Mouse (Mus musculus) T-helper 17 cell (primary cell): ENCODE measurements at regions not wholly inside any gene's neighbourhood (a gene's known extent, or its start where the extent isn't known, plus 50 kb on each side); places are given as distances from the start of the nearest gene placed in this dataset.
"Not testable (repeated sequence)": the region's sequence is repeated elsewhere in the genome, so short reads cannot be mapped to it uniquely, and the experiment has no call there.

ENCODE experiments used
- in situ Hi-C, 2 experiments: fragments of 300-600 bp; cut with MboI, MseI; formaldehyde crosslinking; loops; 1 replicate in 1 of 2; 2 replicates in 1 of 2; pipeline ENCODE4 v1.15.1; 2025; ENCODE audit warnings: high pct_unique_total_duplicates in 2 of 2

- in situ Hi-C loops: no loop called here
Measured at GRCm38 (mm10) chr3:7079073-7079472, 458.8 kb upstream of the 1700008P02Rik start.

- in situ Hi-C loops: no loop called here
Measured at GRCm38 (mm10) chr3:7076850-7077249, 456.6 kb upstream of the 1700008P02Rik start.

- in situ Hi-C loops: no loop called here
Measured at GRCm38 (mm10) chr3:7074488-7074887, 454.2 kb upstream of the 1700008P02Rik start.

GRCm38 (mm10) chr3:7041372-7042057, 421.3 kb upstream of the 1700008P02Rik start:
- in situ Hi-C loops: no loop called here

GRCm38 (mm10) chr3:7035833-7036232, 415.6 kb upstream of the 1700008P02Rik start:
- in situ Hi-C loops: no loop called here

- in situ Hi-C loops: no loop called here
Measured at GRCm38 (mm10) chr3:7027845-7028244, 407.6 kb upstream of the 1700008P02Rik start.

GRCm38 (mm10) chr3:7014345-7014973, 394.2 kb upstream of the 1700008P02Rik start:
- in situ Hi-C loops: no loop called here

- in situ Hi-C loops: no loop called here
Measured at GRCm38 (mm10) chr3:7013516-7013915, 393.3 kb upstream of the 1700008P02Rik start.

- in situ Hi-C loops: no loop called here
Measured at GRCm38 (mm10) chr3:7010294-7011087, 390.2 kb upstream of the 1700008P02Rik start.

GRCm38 (mm10) chr3:7008671-7009217, 388.5 kb upstream of the 1700008P02Rik start:
- in situ Hi-C loops: no loop called here

GRCm38 (mm10) chr3:7007811-7008359, 387.6 kb upstream of the 1700008P02Rik start:
- in situ Hi-C loops: no loop called here

- in situ Hi-C loops: not testable (repeated sequence)
Measured at GRCm38 (mm10) chr3:6991735-6992134, 371.5 kb upstream of the 1700008P02Rik start.

GRCm38 (mm10) chr3:6984918-6985317, 364.7 kb upstream of the 1700008P02Rik start:
- in situ Hi-C loops: no loop called here

GRCm38 (mm10) chr3:6957681-6958080, 337.4 kb upstream of the 1700008P02Rik start:
- in situ Hi-C loops: no loop called here

- in situ Hi-C loops: no loop called here
Measured at GRCm38 (mm10) chr3:6932535-6933103, 312.4 kb upstream of the 1700008P02Rik start.

GRCm38 (mm10) chr3:6926737-6927136, 306.5 kb upstream of the 1700008P02Rik start:
- in situ Hi-C loops: no loop called here

GRCm38 (mm10) chr3:6922647-6923046, 302.4 kb upstream of the 1700008P02Rik start:
- in situ Hi-C loops: not testable (repeated sequence)

- in situ Hi-C loops: no loop called here
Measured at GRCm38 (mm10) chr3:6920253-6920652, 300.0 kb upstream of the 1700008P02Rik start.

GRCm38 (mm10) chr3:6887936-6888335, 267.7 kb upstream of the 1700008P02Rik start:
- in situ Hi-C loops: loop anchor here in 1 of 2 experiments (25.0 kb wide), 1 partner anchor 1551 kb away; no protein-coding TSS in a partner anchor

- in situ Hi-C loops: loop anchor here in 1 of 2 experiments (25.0 kb wide), 1 partner anchor 1550 kb away; no protein-coding TSS in a partner anchor
Measured at GRCm38 (mm10) chr3:6887053-6887700, 266.9 kb upstream of the 1700008P02Rik start.
